Mouse (Mus musculus) liver, adult 2 months (tissue): Measurements from ENCODE around the gene Ube2l3. TPM values are rescaled to one million over a fixed set of nuclear protein-coding genes. Genes with fewer than 3 reads are reported as not detected.

Source experiments
- DNase-seq: peaks from one replicate; pipeline ENCODE4 v3.0.0-alpha.2; 2011; ENCODE audit warnings: low read depth, low spot score; ENCODE audit errors: extremely low read depth
- H3K27ac ChIP-seq: fragments of 200-500 bp; replicated peaks from 2 replicates; pipeline ENCODE4 v1.5.1; 2012; ENCODE audit warnings: low read depth, mild to moderate bottlenecking, control low read depth, inconsistent platforms, low read length; ENCODE audit not compliant: insufficient read depth
- H3K27me3 ChIP-seq: fragments of 200-500 bp; 2 replicates; pipeline ENCODE4 v1.6.1; 2012; ENCODE audit warnings: mild to moderate bottlenecking, moderate library complexity, low read length, inconsistent platforms; ENCODE audit not compliant: control insufficient read depth, insufficient read depth
- H3K36me3 ChIP-seq: fragments of 200-500 bp; 2 replicates; pipeline ENCODE4 v1.6.1; 2012; ENCODE audit warnings: low read length, inconsistent platforms; ENCODE audit not compliant: control insufficient read depth, insufficient read depth
- H3K4me1 ChIP-seq: fragments of 200-500 bp; 2 replicates; pipeline ENCODE4 v1.6.1; 2011; ENCODE audit warnings: low read length; ENCODE audit not compliant: control insufficient read depth, insufficient read depth
- H3K4me3 ChIP-seq: fragments of 200-500 bp; 2 replicates; pipeline ENCODE4 v1.5.1; 2011; ENCODE audit warnings: low read depth, mild to moderate bottlenecking, control low read depth, low read length, moderate library complexity; ENCODE audit not compliant: insufficient read depth
- H3K79me2 ChIP-seq: fragments of 200-500 bp; 2 replicates; pipeline ENCODE4 v1.6.1; 2012; ENCODE audit warnings: inconsistent platforms, mild to moderate bottlenecking, low read length, moderate library complexity; ENCODE audit not compliant: control insufficient read depth, insufficient read depth
- H3K9ac ChIP-seq: fragments of 200-500 bp; 2 replicates; pipeline ENCODE4 v1.6.1; 2012; ENCODE audit warnings: low read depth, mild to moderate bottlenecking, control low read depth, inconsistent platforms, low read length
- CTCF ChIP-seq: fragments of 200-500 bp; IDR thresholded peaks from 2 replicates; pipeline ENCODE4 v1.5.1; 2011; ENCODE audit warnings: low read depth, low read length, control low read depth
- POLR2A ChIP-seq: fragments of 200-500 bp; IDR thresholded peaks from 2 replicates; pipeline ENCODE4 v1.6.1; 2011; ENCODE audit warnings: low read length, control low read depth; ENCODE audit not compliant: insufficient read depth; ENCODE audit errors: extremely low read depth
- WGBS: fragments of 180-500 bp; shearing (Covaris S2); methylation state at CpG from one replicate; pipeline ENCODE4 v1.1.7; 2018; 5-methylcytosine and 5-hydroxymethylcytosine counted together
- polyA plus RNA-seq: library from polyadenylated mRNA; depleted of rRNA; stranded (reverse); fragments of >200 nt; gene quantifications from 2 replicates; pipeline ENCODE4 v1.2.3, GENCODE M21; 2012
- total RNA-seq: library from RNA; depleted of rRNA; stranded (reverse); fragments of >200 nt; gene quantifications from 2 replicates; pipeline ENCODE4 v1.2.3, GENCODE M21; 2014

The Ube2l3 gene
- total and polyA plus RNA-seq, 2 experiments, result 33.8 to 45.7 TPM

- Histone ChIP-seq H3K4me3 (peak overlapping the region; percentile 64; the same call in 1 of the 2 replicates), H3K4me1 (peaks cover 7% of the 10 kb centered on the region; the same call in 1 of the 2 replicates), H3K27ac (no peak overlapping the region), H3K79me2 (no peaks in the 10 kb centered on the region; the same call in 1 of the 2 replicates), H3K9ac (no peak overlapping the region), H3K36me3 (peaks cover 1% of the 10 kb centered on the region; the same call in 1 of the 2 replicates), H3K27me3 (no peaks in the 10 kb centered on the region)
- WGBS, result 4% methylated on average over 40 of the region's 41 CpGs
- TF ChIP-seq CTCF (no peak), POLR2A (no peak)
- no peak for DNase-seq
These were observed 55.0 kb downstream of the Ube2l3 start for GRCm38 (mm10) chr16:17147391-17147929.

- Histone ChIP-seq H3K4me3 (peak within 1 kb of the TSS; percentile 64), H3K27me3 (no peaks in the 10 kb centered on the region), H3K79me2 (no peaks in the 10 kb centered on the region; the same call in 1 of the 2 replicates), H3K4me1 (peaks cover 7% of the 10 kb centered on the region; the same call in 1 of the 2 replicates), H3K27ac (no peak within 1 kb of the TSS), H3K36me3 (no peaks in the 10 kb centered on the region), H3K9ac (0 out of 2 replicates have a peak within 1 kb of the TSS, but pooled peaks have one; percentile 32)
- peak; percentile 59 for DNase-seq
- under 1% methylated on average over 34 of the region's 34 CpGs for WGBS
- TF ChIP-seq CTCF (peak; percentile 48), POLR2A (no peak)
These were observed 55.6 kb downstream of the Ube2l3 start, which contains the start of gene Ccdc116 for GRCm38 (mm10) chr16:17146772-17147235. Gene Ccdc116 (minus strand): TSS chr16:17147229.

- no peak within 1 kb of the TSS for H3K9ac ChIP-seq
- DNase-seq, result no peak
- no peaks in the 10 kb centered on the region for H3K36me3 ChIP-seq
- H3K4me1 ChIP-seq, result peaks cover 7% of the 10 kb centered on the region; the same call in 1 of the 2 replicates
- 47% methylated on average over 7 of the region's 7 CpGs for WGBS
- no peaks in the 10 kb centered on the region for H3K27me3 ChIP-seq
- H3K27ac ChIP-seq, result no peak within 1 kb of the TSS
- H3K79me2 ChIP-seq, result no peaks in the 10 kb centered on the region
- TF ChIP-seq CTCF (no peak), POLR2A (no peak)
- H3K4me3 ChIP-seq, result no peak within 1 kb of the TSS
These were observed 58.1 kb downstream of the Ube2l3 start, which contains the start of gene Ydjc for GRCm38 (mm10) chr16:17144339-17144738. Gene Ydjc (plus strand): TSS chr16:17144621.

- no peak overlapping the region for H3K4me3 ChIP-seq
- no peaks in the 10 kb centered on the region; the same call in 1 of the 2 replicates for H3K4me1 ChIP-seq
- H3K36me3 ChIP-seq, result no peaks in the 10 kb centered on the region
- no peak for DNase-seq
- TF ChIP-seq CTCF, result no peak
- TF ChIP-seq POLR2A, result no peak
- H3K27ac ChIP-seq, result no peak overlapping the region
- 86% methylated on average over 15 of the region's 15 CpGs for WGBS
- H3K9ac ChIP-seq, result no peak overlapping the region
- no peaks in the 10 kb centered on the region for H3K27me3 ChIP-seq
- no peaks in the 10 kb centered on the region for H3K79me2 ChIP-seq
These were observed 65.1 kb downstream of the Ube2l3 start for GRCm38 (mm10) chr16:17137355-17137754.

GRCm38 (mm10) chr16:17132906-17133200 lies 69.6 kb downstream of the Ube2l3 start:
- Histone ChIP-seq H3K4me3 (no peak overlapping the region), H3K9ac (no peak overlapping the region), H3K27ac (no peak overlapping the region), H3K36me3 (no peaks in the 10 kb centered on the region), H3K4me1 (peaks cover 11% of the 10 kb centered on the region), H3K79me2 (no peaks in the 10 kb centered on the region), H3K27me3 (no peaks in the 10 kb centered on the region)
- 74% methylated on average over 7 of the region's 7 CpGs for WGBS
- TF ChIP-seq POLR2A, result no peak
- no peak for TF ChIP-seq CTCF
- DNase-seq, result no peak
